Comparison of ENCODE assay signal across 15 mouse cellular contexts in genomic region chr5:92196895-92197811, GRCm38 (mm10). TPM values are rescaled to one million over a fixed set of nuclear protein-coding genes. Genes with fewer than 3 reads are reported as not detected.
DNase-seq lines count a peak whose midpoint lies in the region; ATAC-seq lines count a peak whose summit lies in the region.
"Had no signal": no experiment of that assay in that cellular context is flagged by ENCODE, and none has a peak within 500 bp of the region (broad histone marks: within the 10 kb centered on the region; RNA-seq: fewer than 3 reads in every experiment).

No protein-coding gene starts in this region.

- WGBS in intestine, embryonic 15.5 days, result 85% methylated on average over 15 of the region's 15 CpGs
- WGBS in intestine, embryonic 16.5 days, result 82% methylated on average over 15 of the region's 15 CpGs
- 70% methylated on average over 15 of the region's 15 CpGs for WGBS in forebrain, embryonic 15.5 days
- WGBS in midbrain, embryonic 14.5 days, result 51% methylated on average over 15 of the region's 15 CpGs

- H3K4me2 ChIP-seq in intestine, embryonic 15.5 days (replicated peaks), result no peak overlapping the region
- H3K4me2 ChIP-seq in intestine, embryonic 16.5 days (ENCODE audit: low read depth, low read length), result no peak overlapping the region
- H3K4me2 ChIP-seq in forebrain, embryonic 15.5 days (replicated peaks), result no peak overlapping the region
- H3K4me2 ChIP-seq in midbrain, embryonic 14.5 days (ENCODE audit: low read length), result 0 out of 2 replicates have a peak overlapping the region, but pooled peaks have one; percentile 7

- 0 out of 2 replicates have a peak, but pooled peaks have one; percentile 23 for ATAC-seq in intestine, embryonic 15.5 days
- no peak for ATAC-seq in intestine, embryonic 16.5 days
- peak; percentile 71 for ATAC-seq in forebrain, embryonic 15.5 days (replicated peaks)
- ATAC-seq in midbrain, embryonic 14.5 days (ENCODE audit: low FRiP score, low TSS enrichment), result peak; percentile 75
- ATAC-seq: lung, postnatal 0 days had no signal

- intact Hi-C loops in left cerebral cortex, postnatal 14 days (cut with DNase I), result loop anchor here (5.0 to 10.0 kb wide), 2 partner anchors 40 to 98 kb away; no protein-coding TSS in a partner anchor

- H3K27ac ChIP-seq in intestine, embryonic 15.5 days, result no peak overlapping the region
- no peak overlapping the region for H3K27ac ChIP-seq in intestine, embryonic 16.5 days (ENCODE audit: low read length)
- H3K27ac ChIP-seq in forebrain, embryonic 15.5 days (replicated peaks), result peak overlapping the region; percentile 7; the same call in 1 of the 2 replicates
- H3K27ac ChIP-seq in midbrain, embryonic 14.5 days (replicated peaks; ENCODE audit: low read depth, low read length), result peak overlapping the region; percentile 73
- H3K27ac ChIP-seq: embryonic facial prominence, embryonic 10.5 days had no signal

- no peaks in the 10 kb centered on the region for H3K9me3 ChIP-seq in intestine, embryonic 15.5 days
- H3K9me3 ChIP-seq in intestine, embryonic 16.5 days (ENCODE audit: control insufficient read depth, low read length), result no peaks in the 10 kb centered on the region
- no peaks in the 10 kb centered on the region for H3K9me3 ChIP-seq in forebrain, embryonic 15.5 days
- no peaks in the 10 kb centered on the region for H3K9me3 ChIP-seq in midbrain, embryonic 14.5 days (ENCODE audit: control insufficient read depth, low read length)
- H3K9me3 ChIP-seq: embryonic facial prominence, embryonic 10.5 days had no signal

- DNase-seq in adrenal gland, adult 8-10 months, result peak; percentile 34
- peak; percentile 79 for DNase-seq in midbrain, embryonic 14.5 days
- no peak for DNase-seq in left cerebral cortex, postnatal 14 days (ENCODE audit: low spot score in 2 of 2)
- no peak for DNase-seq in embryo, embryonic 9.5 days (ENCODE audit: extremely low spot score)
- DNase-seq in spleen, postnatal 36 days (ENCODE audit: low spot score in 2 of 2), result no peak
- DNase-seq: cerebellum, adult 8-10 months had no signal

- H3K4me1 ChIP-seq in intestine, embryonic 15.5 days (replicated peaks), result no peaks in the 10 kb centered on the region
- no peaks in the 10 kb centered on the region for H3K4me1 ChIP-seq in intestine, embryonic 16.5 days (ENCODE audit: control insufficient read depth, insufficient read depth, low read length)
- no peaks in the 10 kb centered on the region for H3K4me1 ChIP-seq in forebrain, embryonic 15.5 days
- H3K4me1 ChIP-seq in midbrain, embryonic 14.5 days (ENCODE audit: control insufficient read depth, insufficient read depth, low read length), result no peaks in the 10 kb centered on the region
- H3K4me1 ChIP-seq: embryonic facial prominence, embryonic 10.5 days had no signal

- H3K36me3 ChIP-seq in intestine, embryonic 15.5 days, result peaks cover 39% of the 10 kb centered on the region
- peaks cover 26% of the 10 kb centered on the region for H3K36me3 ChIP-seq in intestine, embryonic 16.5 days (ENCODE audit: control insufficient read depth, insufficient read depth, low read length)
- H3K36me3 ChIP-seq in forebrain, embryonic 15.5 days, result peaks cover 62% of the 10 kb centered on the region
- peaks cover 76% of the 10 kb centered on the region for H3K36me3 ChIP-seq in midbrain, embryonic 14.5 days (ENCODE audit: control insufficient read depth, insufficient read depth, low read length)

- H3K27me3 ChIP-seq in intestine, embryonic 15.5 days (replicated peaks), result no peaks in the 10 kb centered on the region
- H3K27me3 ChIP-seq in intestine, embryonic 16.5 days (replicated peaks; ENCODE audit: control insufficient read depth, insufficient read depth, low read length), result no peaks in the 10 kb centered on the region
- no peaks in the 10 kb centered on the region for H3K27me3 ChIP-seq in forebrain, embryonic 15.5 days
- no peaks in the 10 kb centered on the region for H3K27me3 ChIP-seq in midbrain, embryonic 14.5 days (ENCODE audit: control insufficient read depth, insufficient read depth, low read length)

- no peak overlapping the region for H3K9ac ChIP-seq in intestine, embryonic 15.5 days
- H3K9ac ChIP-seq in intestine, embryonic 16.5 days (ENCODE audit: low read depth, low read length), result no peak overlapping the region
- H3K9ac ChIP-seq in forebrain, embryonic 15.5 days (replicated peaks), result no peak overlapping the region
- H3K9ac ChIP-seq in midbrain, embryonic 14.5 days (replicated peaks; ENCODE audit: low read length), result no peak overlapping the region

- H3K4me3 ChIP-seq in intestine, embryonic 15.5 days (replicated peaks), result no peak overlapping the region
- no peak overlapping the region for H3K4me3 ChIP-seq in intestine, embryonic 16.5 days (ENCODE audit: low read length)
- H3K4me3 ChIP-seq in forebrain, embryonic 15.5 days, result no peak overlapping the region
- no peak overlapping the region for H3K4me3 ChIP-seq in midbrain, embryonic 14.5 days (replicated peaks; ENCODE audit: low read depth, low read length)
- H3K4me3 ChIP-seq: embryonic facial prominence, embryonic 10.5 days; myocyte had no signal

RNA-seq across cellular contexts. Expression of gene U90926, which starts 18.1 kb away (rescaled TPM):
- not detected in 2 replicates for polyA plus RNA-seq in intestine, embryonic 15.5 days (2015; fragmentation: Nextera tagmentation; extraction: Ambion mirVana)
- polyA plus RNA-seq in intestine, embryonic 16.5 days (2015; fragmentation: Nextera tagmentation; extraction: Ambion mirVana), result not detected in 2 replicates
- not detected for total RNA-seq in adrenal gland, adult 8-10 months (2022)
- not detected in 2 replicates for polyA plus RNA-seq in forebrain, embryonic 15.5 days (2015; fragmentation: Nextera tagmentation; extraction: Ambion mirVana)
- polyA plus RNA-seq in midbrain, embryonic 14.5 days (2014; fragmentation: Nextera tagmentation; extraction: Ambion mirVana), result not detected in 2 replicates
- total RNA-seq in left cerebral cortex, postnatal 14 days (2021), result not detected
- total RNA-seq: adrenal gland, adult 18-20 months; layer of hippocampus, adult 18-20 months had no signal
- polyA plus RNA-seq: embryonic facial prominence, embryonic 10.5 days; limb, embryonic 11.5 days; lung, postnatal 0 days; myocyte had no signal

RNA-seq across cellular contexts. Expression of gene Ppef2, which starts 58.9 kb away (rescaled TPM):
- polyA plus RNA-seq in intestine, embryonic 15.5 days (2015; fragmentation: Nextera tagmentation; extraction: Ambion mirVana), result 0.39 and 0.59 TPM in 2 replicates
- polyA plus RNA-seq in intestine, embryonic 16.5 days (2015; fragmentation: Nextera tagmentation; extraction: Ambion mirVana), result 0.57 and 0.88 TPM in 2 replicates
- total RNA-seq in adrenal gland, adult 8-10 months (2022), result under 1 TPM in 2 of 4 experiments, not detected in 2; 0.31 to 0.55 TPM
- polyA plus RNA-seq in forebrain, embryonic 15.5 days (2015; fragmentation: Nextera tagmentation; extraction: Ambion mirVana), result 0.09 and 0.22 TPM in 2 replicates
- polyA plus RNA-seq in midbrain, embryonic 14.5 days (2014; fragmentation: Nextera tagmentation; extraction: Ambion mirVana), result 0.43 and 0.49 TPM in 2 replicates
- total RNA-seq in left cerebral cortex, postnatal 14 days (2021), result 1 to 10 TPM in 1 of 2 experiments, under 1 TPM in 1; 0.23 to 1.0 TPM
- total RNA-seq: adrenal gland, adult 18-20 months had no signal

RNA-seq across cellular contexts. Expression of gene Uso1, which starts 59.4 kb away (rescaled TPM):
- polyA plus RNA-seq in intestine, embryonic 15.5 days (2015; fragmentation: Nextera tagmentation; extraction: Ambion mirVana), result 42.4 and 45.9 TPM in 2 replicates
- polyA plus RNA-seq in intestine, embryonic 16.5 days (2015; fragmentation: Nextera tagmentation; extraction: Ambion mirVana), result 43.5 and 46.7 TPM in 2 replicates
- total RNA-seq in adrenal gland, adult 8-10 months (2022), result 100 to 1,000 TPM in 1 of 4 experiments, 10 to 100 TPM in 3; 84.5 to 114 (median 92.1) TPM
- polyA plus RNA-seq in forebrain, embryonic 15.5 days (2015; fragmentation: Nextera tagmentation; extraction: Ambion mirVana), result 42.1 and 45.8 TPM in 2 replicates
- polyA plus RNA-seq in midbrain, embryonic 14.5 days (2014; fragmentation: Nextera tagmentation; extraction: Ambion mirVana), result 32.9 and 34.4 TPM in 2 replicates
- total RNA-seq in left cerebral cortex, postnatal 14 days (2021), result 10 to 100 TPM; 65.8 to 66.1 TPM

Comparison
In these comparisons a context has a peak if more than half of its experiments do, and no peak if none do; other contexts are left out.
1. H3K27ac ChIP-seq: peak in forebrain, embryonic 15.5 days (single experiment) and midbrain, embryonic 14.5 days (single experiment); none in intestine, embryonic 15.5 days (single experiment) and intestine, embryonic 16.5 days (single experiment).
2. DNase-seq: peak in adrenal gland, adult 8-10 months (single experiment) and midbrain, embryonic 14.5 days (single experiment); none in left cerebral cortex, postnatal 14 days (0 of 2), embryo, embryonic 9.5 days (single experiment) and spleen, postnatal 36 days (0 of 2).